Mouse (Mus musculus) ES-E14 (cell line): ENCODE data around the gene Mcam. TPM values are rescaled to one million over a fixed set of nuclear protein-coding genes. Genes with fewer than 3 reads are reported as not detected.
A peak's percentile ranks its signal among the peaks of the same experiment; 100 is the strongest.

Experiments
- DNase-seq: peaks from one replicate; pipeline ENCODE4 v3.0.0-alpha.2; 2013; ENCODE audit warnings: low read depth, low spot score
- H3K27ac ChIP-seq: 2 replicates; pipeline ENCODE4 v1.5.1; 2012; ENCODE audit warnings: low read depth, mild to moderate bottlenecking, low read length, moderate library complexity, mixed read lengths; ENCODE audit not compliant: poor library complexity, insufficient read depth, severe bottlenecking
- H3K36me3 ChIP-seq: 2 replicates; pipeline ENCODE4 v1.6.1; 2012; ENCODE audit warnings: mild to moderate bottlenecking, low read length, moderate library complexity, mixed read lengths; ENCODE audit not compliant: control insufficient read depth, poor library complexity, insufficient read depth, severe bottlenecking
- H3K4me1 ChIP-seq, 2 experiments: fragments of 150-350 bp in 1 of 2; sonication (generic) in 1 of 2; 2 replicates each; pipeline ENCODE4 v1.6.1; 2012; ENCODE audit warnings: low read length in 2 of 2, mild to moderate bottlenecking in 1 of 2, mixed read lengths in 1 of 2; ENCODE audit not compliant: control insufficient read depth in 2 of 2, insufficient read depth in 2 of 2, poor library complexity in 1 of 2
- H3K4me3 ChIP-seq, 2 experiments: fragments of 150-350 bp in 1 of 2; sonication (generic) in 1 of 2; 2 replicates each; pipeline ENCODE4 v1.5.1; 2012; ENCODE audit warnings: low read length in 2 of 2, low read depth in 1 of 2, mild to moderate bottlenecking in 1 of 2, mixed read lengths in 1 of 2; ENCODE audit not compliant: insufficient read depth in 1 of 2, poor library complexity in 1 of 2, severe bottlenecking in 1 of 2
- H3K9ac ChIP-seq: 2 replicates; pipeline ENCODE4 v1.6.1; 2012; ENCODE audit warnings: low read depth, mild to moderate bottlenecking, low read length, mixed read lengths; ENCODE audit not compliant: poor library complexity, insufficient read depth, severe bottlenecking
- H3K9me3 ChIP-seq: fragments of 150-350 bp; sonication (generic); 2 replicates; pipeline ENCODE4 v1.6.1; 2012; ENCODE audit warnings: low read depth, mild to moderate bottlenecking, low read length; ENCODE audit not compliant: control insufficient read depth, insufficient read depth
- CHD2 ChIP-seq: IDR thresholded peaks from 2 replicates; pipeline ENCODE4 v1.6.1; 2014; ENCODE audit warnings: mild to moderate bottlenecking, low read depth, low read length, inconsistent platforms
- HCFC1 ChIP-seq: IDR thresholded peaks from 2 replicates; pipeline ENCODE4 v1.6.1; 2012; ENCODE audit warnings: low read length, inconsistent platforms, borderline replicate concordance; ENCODE audit not compliant: insufficient read depth
- MAFK ChIP-seq: IDR thresholded peaks from 2 replicates; pipeline ENCODE4 v1.6.1; 2014; ENCODE audit warnings: mild to moderate bottlenecking, low read depth, low read length, inconsistent platforms; ENCODE audit not compliant: insufficient read depth
- ZC3H11A ChIP-seq: IDR thresholded peaks from 2 replicates; pipeline ENCODE4 v1.6.1; 2012; ENCODE audit warnings: low read depth, mild to moderate bottlenecking, inconsistent platforms, low read length, borderline replicate concordance
- ZNF384 ChIP-seq: IDR thresholded peaks from 2 replicates; pipeline ENCODE4 v1.6.1; 2012; ENCODE audit warnings: low read depth, low read length, inconsistent platforms
- in situ Hi-C, 2 experiments: fragments of 600-800 bp; cut with MboI; formaldehyde crosslinking; loops; one replicate each; pipeline ENCODE4 v1.15.1; 2025; ENCODE audit warnings: low sequenced_read_pairs in 2 of 2, inconsistent platforms in 1 of 2; ENCODE audit not compliant: unreplicated experiment in 2 of 2
- total RNA-seq: library from RNA; depleted of rRNA; stranded (reverse); fragments of 300-350 nt; gene quantifications from 2 replicates; pipeline ENCODE4 v1.2.3, GENCODE M21; 2012

Gene Mcam
- total RNA-seq, 1 experiment = 53.1 TPM

DNA sequence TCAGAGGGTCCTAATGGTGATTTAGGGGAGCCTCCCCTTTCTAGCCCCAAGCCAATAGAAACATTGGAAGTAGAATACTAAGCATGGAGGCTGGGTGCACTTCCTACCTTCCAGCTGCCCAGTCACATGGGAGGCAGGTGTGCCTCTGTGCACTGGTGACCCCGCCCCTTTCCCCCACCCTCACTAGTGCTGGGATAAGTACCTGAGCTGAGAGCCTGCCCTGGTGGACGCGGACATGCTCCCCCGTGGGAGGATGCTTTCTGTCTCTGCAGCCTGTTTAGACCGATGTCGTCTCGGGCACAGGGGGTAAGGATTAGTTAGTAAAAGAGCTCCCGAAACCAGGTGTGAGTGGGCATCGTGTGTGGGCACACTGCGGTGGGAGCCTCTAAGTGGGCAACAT, 47.3 kb upstream of the Mcam start:
- Histone ChIP-seq H3K9me3 (no peaks in the 10 kb centered on the region), H3K4me1 (peaks cover 4 to 27% of the 10 kb centered on the region in 2 experiments), H3K36me3 (no peaks in the 10 kb centered on the region), H3K9ac (no peak overlapping the region), H3K27ac (no peak overlapping the region), H3K4me3 (no peak overlapping the region)
- no peak for DNase-seq
- in situ Hi-C loops = no loop called here
- TF ChIP-seq HCFC1 (no peak), CHD2 (no peak), MAFK (no peak), ZNF384 (no peak), ZC3H11A (no peak)

DNA sequence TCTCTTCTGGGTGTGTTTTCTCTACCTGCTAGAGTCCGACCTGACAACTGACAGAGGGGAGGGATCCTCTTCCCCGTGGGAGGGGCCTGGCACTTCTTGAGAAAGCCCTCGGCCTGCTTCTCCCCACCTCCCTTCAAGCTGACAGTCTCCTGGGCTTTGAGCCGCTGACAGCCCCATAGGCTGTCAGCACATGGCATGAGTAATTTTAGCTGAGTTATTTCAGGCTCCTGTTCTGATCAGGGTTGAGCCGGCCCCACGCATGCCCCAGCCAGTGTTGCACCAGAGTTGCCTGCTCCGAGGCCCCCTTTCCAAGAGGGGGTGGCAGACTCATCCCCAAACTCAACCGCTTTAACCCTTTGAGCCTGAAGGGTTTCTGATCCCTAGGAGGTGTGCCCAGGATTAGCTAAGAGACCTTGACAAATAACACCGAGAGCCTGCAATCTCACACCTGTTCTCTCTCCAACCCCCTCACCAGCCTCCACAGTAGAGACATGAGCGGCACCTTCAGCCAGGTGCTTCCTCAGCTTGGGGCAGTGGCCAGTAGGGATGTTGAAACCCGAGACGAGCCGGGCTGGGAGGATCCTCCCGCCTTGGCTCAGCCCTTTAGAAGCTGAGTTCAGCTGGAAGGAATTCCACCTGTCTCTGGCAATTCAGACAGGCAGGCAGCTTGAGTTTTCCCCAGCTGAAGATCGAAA, 46.4 kb upstream of the Mcam start:
- H3K36me3 ChIP-seq = no peaks in the 10 kb centered on the region; the same call in 1 of the 2 replicates
- peaks cover 4 to 27% of the 10 kb centered on the region in 2 experiments for H3K4me1 ChIP-seq
- H3K27ac ChIP-seq = no peak overlapping the region
- TF ChIP-seq ZNF384 (no peak), ZC3H11A (no peak), CHD2 (no peak), HCFC1 (no peak), MAFK (no peak)
- in situ Hi-C loops = no loop called here
- H3K9me3 ChIP-seq = no peaks in the 10 kb centered on the region
- H3K9ac ChIP-seq = no peak overlapping the region
- DNase-seq = no peak
- H3K4me3 ChIP-seq = no peak overlapping the region

DNA sequence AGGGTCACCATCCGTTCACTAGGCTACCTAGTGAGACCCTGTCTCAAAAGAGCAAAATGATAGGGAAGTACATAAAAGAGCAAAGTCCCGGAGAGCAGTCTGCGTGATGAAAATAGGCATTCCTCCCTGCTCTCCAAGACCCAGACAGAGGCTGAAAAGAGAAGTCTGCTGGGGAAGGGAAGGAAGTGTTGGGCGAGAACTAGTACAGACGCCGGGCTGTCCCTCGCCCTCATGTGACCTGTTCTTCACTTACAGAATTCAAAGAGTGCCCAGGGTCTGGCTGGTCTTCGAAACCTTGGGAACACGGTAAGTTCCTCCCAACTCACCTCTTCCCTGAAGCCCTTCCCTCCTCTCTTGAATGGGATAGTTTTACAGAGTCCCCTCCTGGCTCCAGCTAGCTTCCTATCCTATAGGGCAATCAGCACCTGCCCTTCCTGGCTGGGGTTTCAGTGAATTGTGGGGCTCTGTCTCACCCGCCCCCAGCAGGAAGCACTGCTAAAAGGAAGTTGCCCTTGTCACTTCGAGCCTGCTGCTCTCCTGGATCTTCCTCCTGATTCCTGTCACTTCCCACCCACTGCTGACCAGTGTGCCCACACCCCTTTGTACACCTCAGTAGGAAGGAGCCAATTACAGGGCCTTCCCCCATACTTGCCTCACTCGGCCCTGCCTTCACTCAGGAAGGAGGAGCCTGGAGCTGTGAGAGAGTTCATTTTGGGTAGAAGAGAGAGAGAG, 45.2 kb upstream of the Mcam start:
- no peak for DNase-seq
- H3K9me3 ChIP-seq = no peaks in the 10 kb centered on the region
- H3K9ac ChIP-seq = no peak overlapping the region
- no peak overlapping the region for H3K4me3 ChIP-seq
- no peak overlapping the region for H3K27ac ChIP-seq
- in situ Hi-C loops = no loop called here
- H3K36me3 ChIP-seq = peaks cover 4% of the 10 kb centered on the region; the same call in 1 of the 2 replicates
- H3K4me1 ChIP-seq = peaks cover 4 to 26% of the 10 kb centered on the region in 2 experiments
- no peak for TF ChIP-seq MAFK
- no peak for TF ChIP-seq ZNF384

DNA sequence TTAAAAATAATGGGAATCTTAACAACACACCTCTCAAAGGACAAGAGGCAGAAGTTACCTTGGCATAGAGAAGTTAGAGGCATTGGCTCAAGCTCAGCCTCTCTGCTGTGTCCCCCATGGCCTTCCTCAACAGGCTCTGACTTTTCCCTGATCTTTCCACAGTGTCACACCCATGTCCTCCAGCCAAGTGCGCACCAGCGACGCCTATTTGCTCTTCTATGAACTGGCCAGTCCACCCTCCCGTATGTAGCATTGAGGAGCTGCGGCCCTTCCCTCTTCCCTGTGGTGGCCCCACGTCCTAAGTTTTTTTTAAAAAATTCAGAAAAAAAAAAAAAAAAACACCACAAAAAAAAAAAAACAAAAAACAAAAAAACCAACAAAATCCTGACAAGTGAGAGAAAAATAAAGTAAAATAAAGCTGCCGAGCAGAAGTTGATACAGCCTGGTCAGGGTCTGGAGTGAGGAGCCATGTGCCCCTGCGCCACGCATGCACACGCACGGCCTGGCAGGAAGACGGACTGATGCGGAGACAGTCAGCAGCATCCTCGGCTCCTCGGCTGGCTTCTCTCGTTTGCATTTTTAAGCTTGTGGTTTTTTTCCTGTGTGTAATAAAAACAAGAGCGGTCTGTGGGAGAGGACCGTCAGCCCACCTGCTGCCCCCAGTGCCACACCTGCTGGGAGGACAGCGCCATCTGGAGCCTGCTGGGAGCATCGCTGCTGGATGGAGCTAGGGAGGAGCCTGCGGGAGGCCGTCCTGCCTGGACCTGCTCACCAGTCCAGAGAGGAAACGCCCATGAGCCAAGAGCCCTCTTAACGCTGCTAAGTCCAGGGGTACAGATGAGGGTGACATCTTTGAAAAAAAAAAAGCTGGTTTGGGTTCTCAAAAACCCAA, 40.4 kb upstream of the Mcam start:
- Histone ChIP-seq H3K9me3 (no peaks in the 10 kb centered on the region), H3K4me3 (no peak overlapping the region), H3K27ac (no peak overlapping the region), H3K9ac (no peak overlapping the region), H3K4me1 (peaks cover 0 to 14% of the 10 kb centered on the region in 2 experiments; a peak in 3 of 4 replicates), H3K36me3 (peaks cover 4% of the 10 kb centered on the region; the same call in 1 of the 2 replicates)
- no peak for DNase-seq
- in situ Hi-C loops = no loop called here
- TF ChIP-seq CHD2 (no peak), HCFC1 (no peak), ZC3H11A (peak; percentile 34; the same call in 1 of the 2 replicates), ZNF384 (peak; percentile 61; the same call in 1 of the 2 replicates)
